Mouse (Mus musculus) thymus, adult 2 months (tissue): ENCODE data around the gene Slc23a4. TPM values are rescaled to one million over a fixed set of nuclear protein-coding genes. Genes with fewer than 3 reads are reported as not detected.

ENCODE experiments used
- DNase-seq: peaks from one replicate; pipeline ENCODE4 v3.0.0; 2021
- H3K27ac ChIP-seq: fragments of 200-500 bp; 2 replicates; pipeline ENCODE4 v1.5.1; 2012; ENCODE audit warnings: low read length, control low read depth; ENCODE audit not compliant: control insufficient read depth, insufficient read depth
- H3K27me3 ChIP-seq: fragments of 200-500 bp; 2 replicates; pipeline ENCODE4 v1.6.1; 2012; ENCODE audit warnings: mild to moderate bottlenecking, low read length, moderate library complexity, mixed read lengths; ENCODE audit not compliant: control insufficient read depth, insufficient read depth
- H3K36me3 ChIP-seq: fragments of 200-500 bp; 2 replicates; pipeline ENCODE4 v1.6.1; 2012; ENCODE audit warnings: mild to moderate bottlenecking, low read length, moderate library complexity; ENCODE audit not compliant: control insufficient read depth, insufficient read depth
- H3K4me1 ChIP-seq: fragments of 200-500 bp; replicated peaks from 2 replicates; pipeline ENCODE4 v1.6.1; 2012; ENCODE audit warnings: low read length; ENCODE audit not compliant: control insufficient read depth, insufficient read depth
- H3K4me3 ChIP-seq: fragments of 200-500 bp; 2 replicates; pipeline ENCODE4 v1.5.1; 2012; ENCODE audit warnings: mild to moderate bottlenecking, low read length, control low read depth, moderate library complexity; ENCODE audit not compliant: control insufficient read depth, insufficient read depth
- CTCF ChIP-seq: fragments of 200-500 bp; IDR thresholded peaks from 2 replicates; pipeline ENCODE4 v1.5.1; 2012; ENCODE audit warnings: mild to moderate bottlenecking, control low read depth, low read length, moderate library complexity, borderline replicate concordance; ENCODE audit not compliant: control insufficient read depth, poor library complexity, insufficient read depth; ENCODE audit errors: extremely low read depth
- POLR2A ChIP-seq: fragments of 200-500 bp; IDR thresholded peaks from 2 replicates; pipeline ENCODE4 v1.6.1; 2012; ENCODE audit warnings: mild to moderate bottlenecking, low read length, control low read depth, moderate library complexity; ENCODE audit not compliant: control insufficient read depth, poor library complexity, insufficient read depth; ENCODE audit errors: extremely low read depth
- WGBS: fragments of 180-500 bp; shearing (Covaris S2); methylation state at CpG from one replicate; pipeline ENCODE4 v1.1.7; 2018; 5-methylcytosine and 5-hydroxymethylcytosine counted together
- polyA plus RNA-seq: library from polyadenylated mRNA; depleted of rRNA; stranded (reverse); fragments of >200 nt; gene quantifications from 2 replicates; pipeline ENCODE4 v1.2.3, GENCODE M21; 2012; rRNA removed

Slc23a4 gene
- polyA plus RNA-seq, result 8.1 and 11.1 TPM in 2 replicates

DNA sequence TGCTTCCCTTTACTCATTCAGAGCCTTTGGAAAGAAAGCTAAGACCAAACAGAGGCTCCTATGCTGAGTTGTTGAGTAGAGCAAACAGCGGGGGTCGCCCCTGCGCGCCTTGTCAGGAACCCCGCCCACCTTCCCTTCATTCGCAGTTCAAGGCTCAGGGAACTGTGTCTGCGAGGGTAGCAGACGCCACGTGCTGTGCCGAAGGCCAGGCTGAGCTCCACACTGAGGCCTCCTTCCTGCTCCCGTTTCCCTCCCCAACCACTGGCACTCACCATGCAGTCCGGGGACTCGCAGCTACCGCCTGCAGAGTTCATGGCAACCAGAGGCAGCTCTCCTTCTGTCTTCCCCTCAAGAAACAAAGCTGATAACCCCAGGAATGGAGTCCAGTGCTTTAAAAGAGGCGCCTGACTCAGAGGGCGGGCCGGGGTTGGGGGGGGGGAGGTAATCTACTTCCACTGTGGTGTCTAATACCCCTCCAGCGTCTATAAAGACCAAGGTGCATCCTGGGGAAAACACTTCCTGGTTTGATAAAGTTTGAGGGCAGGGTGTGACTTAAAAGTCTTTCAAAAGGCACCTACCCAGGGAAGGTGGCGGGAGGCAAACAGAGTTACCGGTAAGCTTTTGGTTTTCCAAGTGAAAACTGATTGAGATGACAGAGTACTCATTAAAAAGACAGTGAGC, at the start of gene Slc23a4:
Slc23a4 (minus strand) TSS at position 324 of the 681 bp plus-strand sequence.
- TF ChIP-seq POLR2A, result no peak
- TF ChIP-seq CTCF, result no peak
- Histone ChIP-seq H3K36me3 (no peaks in the 10 kb centered on the region), H3K4me3 (peak within 1 kb of the TSS; percentile 4), H3K27me3 (no peaks in the 10 kb centered on the region), H3K27ac (peak within 1 kb of the TSS; percentile 26; the same call in 1 of the 2 replicates), H3K4me1 (peaks cover 37% of the 10 kb centered on the region)
- peak; percentile 54 for DNase-seq
- WGBS, result 13% methylated on average over 20 of the region's 20 CpGs

DNA sequence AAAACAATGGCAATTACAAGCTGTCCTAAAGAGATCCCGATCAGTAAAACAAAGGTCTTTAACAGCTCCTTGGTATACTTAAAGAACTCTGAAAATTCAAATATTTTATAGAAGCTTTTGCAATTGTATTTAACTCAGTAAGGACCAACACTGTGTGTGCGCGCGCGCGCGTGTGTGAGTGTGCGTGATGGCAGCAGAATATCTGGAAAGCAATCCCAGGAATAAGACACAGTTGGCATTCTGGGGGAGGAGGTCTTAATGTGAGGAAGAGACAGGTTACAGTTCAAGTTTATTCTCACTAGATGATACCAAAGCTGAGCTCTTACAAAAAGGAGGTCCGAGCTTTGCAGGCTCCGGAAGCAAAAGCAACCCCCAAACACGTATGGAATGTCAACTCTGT, 45.1 kb upstream of the Slc23a4 start:
- H3K4me1 ChIP-seq, result no peaks in the 10 kb centered on the region
- H3K4me3 ChIP-seq, result no peak overlapping the region
- WGBS, result 99% methylated on average over 11 of the region's 11 CpGs
- no peaks in the 10 kb centered on the region for H3K27me3 ChIP-seq
- no peaks in the 10 kb centered on the region for H3K36me3 ChIP-seq
- DNase-seq, result no peak
- H3K27ac ChIP-seq, result no peak overlapping the region
- TF ChIP-seq POLR2A (no peak), CTCF (no peak)

DNA sequence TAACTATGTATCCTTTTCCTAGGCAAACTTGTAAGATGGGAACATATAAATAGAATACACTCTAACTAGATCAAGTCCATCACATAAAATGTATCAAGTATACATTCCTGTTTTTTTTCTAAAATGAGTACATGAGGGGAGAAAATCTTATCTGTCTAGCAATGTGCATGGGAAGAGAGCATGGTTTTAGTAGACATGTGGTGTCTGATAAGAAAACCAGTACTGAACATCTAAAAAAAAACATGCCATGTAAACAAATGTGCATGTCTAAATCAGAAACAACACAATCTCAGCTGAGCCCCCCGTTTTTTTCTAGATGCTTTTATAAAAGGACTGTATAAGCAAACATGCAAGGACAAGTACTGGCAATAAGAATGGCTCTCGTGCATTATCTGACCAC, 44.5 kb upstream of the Slc23a4 start:
- Histone ChIP-seq H3K36me3 (no peaks in the 10 kb centered on the region), H3K4me1 (no peaks in the 10 kb centered on the region), H3K4me3 (no peak overlapping the region), H3K27ac (no peak overlapping the region), H3K27me3 (no peaks in the 10 kb centered on the region)
- no peak for DNase-seq
- TF ChIP-seq POLR2A (no peak), CTCF (no peak)
- 93% methylated on average over 2 of the region's 2 CpGs for WGBS

DNA sequence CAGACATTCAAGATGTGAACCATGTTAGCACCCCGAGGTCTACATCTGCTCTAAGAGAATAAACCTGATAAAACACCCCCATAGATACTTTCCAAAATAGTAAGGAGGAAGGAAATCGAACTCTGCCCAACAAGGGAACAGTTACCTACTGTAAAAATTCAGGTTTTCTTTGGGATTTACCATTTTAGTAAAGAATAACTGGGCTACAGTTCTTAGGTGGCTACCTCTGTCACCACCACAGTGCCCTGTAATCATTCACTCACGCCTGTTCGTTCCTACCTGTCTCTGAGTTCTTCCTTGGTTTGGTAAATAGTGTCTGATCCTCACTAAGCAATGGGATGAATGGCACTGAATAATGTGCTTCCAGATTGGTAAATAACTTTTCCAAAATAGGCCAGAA, 42.6 kb upstream of the Slc23a4 start:
- no peaks in the 10 kb centered on the region for H3K36me3 ChIP-seq
- WGBS, result 98% methylated on average over 4 of the region's 4 CpGs
- H3K27me3 ChIP-seq, result no peaks in the 10 kb centered on the region
- H3K27ac ChIP-seq, result no peak overlapping the region
- DNase-seq, result no peak
- H3K4me3 ChIP-seq, result no peak overlapping the region
- no peaks in the 10 kb centered on the region for H3K4me1 ChIP-seq
- TF ChIP-seq CTCF, result no peak
- TF ChIP-seq POLR2A, result no peak

DNA sequence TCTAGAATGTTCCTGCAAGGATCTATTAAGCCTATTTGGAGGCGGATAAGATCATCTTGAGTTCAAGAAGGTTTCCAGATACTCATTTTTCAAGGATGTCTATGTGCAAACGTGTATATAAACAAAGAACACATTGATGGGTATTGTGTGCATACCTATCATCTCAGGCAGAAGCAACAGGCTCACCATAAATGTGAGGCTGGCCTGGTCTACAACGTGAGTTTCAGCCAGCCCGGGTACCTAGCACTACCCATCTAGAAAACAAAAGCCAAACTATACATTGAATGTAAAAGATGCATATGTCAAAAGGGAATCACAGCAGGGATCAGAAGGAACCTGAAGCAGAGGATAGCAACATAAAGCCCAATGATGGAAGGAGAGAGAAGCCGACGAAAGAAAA, 42.0 kb upstream of the Slc23a4 start:
- Histone ChIP-seq H3K27ac (no peak overlapping the region), H3K4me3 (no peak overlapping the region), H3K36me3 (no peaks in the 10 kb centered on the region), H3K27me3 (no peaks in the 10 kb centered on the region), H3K4me1 (no peaks in the 10 kb centered on the region)
- WGBS, result 96% methylated on average over 6 of the region's 6 CpGs
- DNase-seq, result no peak
- TF ChIP-seq CTCF, result no peak
- TF ChIP-seq POLR2A, result no peak

DNA sequence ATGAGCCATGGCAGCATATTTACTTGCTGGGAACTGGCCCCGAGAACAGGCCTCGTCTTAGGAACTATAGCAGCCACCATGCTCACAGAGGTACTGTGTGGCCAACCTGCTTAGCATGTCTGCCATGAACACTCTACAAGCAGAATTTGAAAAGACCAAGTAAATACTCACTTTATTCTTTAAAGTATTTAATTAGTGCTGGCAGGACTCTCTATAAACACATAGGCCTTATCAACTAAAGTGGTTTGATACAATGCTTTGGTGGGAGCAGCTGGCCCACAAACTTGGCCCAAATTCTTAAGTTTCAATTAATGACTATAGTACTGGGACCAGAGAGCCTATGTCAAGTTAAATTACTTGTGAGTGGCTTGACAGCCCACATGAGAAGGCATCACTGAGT, 39.8 kb upstream of the Slc23a4 start:
- no peak for TF ChIP-seq POLR2A
- no peak for TF ChIP-seq CTCF
- 96% methylated on average over 2 of the region's 2 CpGs for WGBS
- no peaks in the 10 kb centered on the region for H3K27me3 ChIP-seq
- peaks cover 4% of the 10 kb centered on the region; the same call in 1 of the 2 replicates for H3K36me3 ChIP-seq
- H3K27ac ChIP-seq, result no peak overlapping the region
- H3K4me1 ChIP-seq, result no peaks in the 10 kb centered on the region
- no peak overlapping the region for H3K4me3 ChIP-seq
- no peak for DNase-seq
